Mouse (Mus musculus) megakaryocyte, adult 5-6 weeks (primary cell): Measurements from ENCODE around the gene Psph. TPM values are rescaled to one million over a fixed set of nuclear protein-coding genes. Genes with fewer than 3 reads are reported as not detected.

Experiments used
- ATAC-seq: 2 replicates; pipeline ENCODE4 v1.8.0; 2016; ENCODE audit warnings: mild to moderate bottlenecking, inconsistent platforms; ENCODE audit not compliant: poor library complexity, severe bottlenecking
- total RNA-seq, 2 experiments: library from RNA; stranded (forward) in 1 of 2; stranded (reverse) in 1 of 2; fragments of 153-499, 151-499 nt in 1 of 2; fragments of 221-1000, 200-1000 nt in 1 of 2; gene quantifications; 2 replicates each; pipeline versions ENCODE4 v1.2.3 to v1.2.4; 2015 to 2017

Gene Psph
- total RNA-seq, 2 experiments from 2014 or later = 8.8 to 9.8 TPM

GRCm38 (mm10) chr5:129740976-129741375, 46.3 kb downstream of the Psph start:
- ATAC-seq = peak; percentile 62; the same call in 1 of the 2 replicates

GRCm38 (mm10) chr5:129731021-129731420, 56.2 kb downstream of the Psph start:
- ATAC-seq = no peak

GRCm38 (mm10) chr5:129730344-129730743, 56.9 kb downstream of the Psph start:
- peak; percentile 28 for ATAC-seq

GRCm38 (mm10) chr5:129729286-129729685, 58.0 kb downstream of the Psph start:
- no peak for ATAC-seq

- no peak for ATAC-seq
Measured at GRCm38 (mm10) chr5:129726784-129727183, 60.5 kb downstream of the Psph start.

- no peak for ATAC-seq
Measured at GRCm38 (mm10) chr5:129725774-129726392, 61.4 kb downstream of the Psph start.

GRCm38 (mm10) chr5:129724834-129725773, 62.1 kb downstream of the Psph start, which contains the start of gene Nipsnap2:
Nipsnap2 (plus strand) TSS chr5:129725063.
- peak; percentile 94 for ATAC-seq

GRCm38 (mm10) chr5:129724268-129724667, 63.0 kb downstream of the Psph start:
- ATAC-seq = no peak; the same call in 1 of the 2 replicates

- no peak for ATAC-seq
Measured at GRCm38 (mm10) chr5:129720176-129720575, 67.1 kb downstream of the Psph start.

GRCm38 (mm10) chr5:129717016-129717415, 70.2 kb downstream of the Psph start:
- ATAC-seq = no peak

Other genes with a start within 250 kb of the Psph start
- gene Mmp17, start 203.3 kb downstream of the Psph start, total RNA-seq (2015) = 0.18 and 0.49 TPM in 2 replicates
- gene Mmp17, start 203.3 kb downstream of the Psph start, total RNA-seq (2017) = 0.04 TPM in 2 replicates
- 1.7 and 2.0 TPM in 2 replicates for gene Zfp11, start 117.3 kb downstream of the Psph start, total RNA-seq (2015)
- gene Zfp11, start 117.3 kb downstream of the Psph start, total RNA-seq (2017) = 1.5 and 1.6 TPM in 2 replicates
- not detected in 2 replicates for gene Sept14, start 78.9 kb downstream of the Psph start, total RNA-seq (2015)
- not detected in 2 replicates for gene Sept14, start 78.9 kb downstream of the Psph start, total RNA-seq (2017)
- 106 and 130 TPM in 2 replicates for gene Mrps17, start 72.0 kb downstream of the Psph start, total RNA-seq (2015)
- 52.3 and 78.1 TPM in 2 replicates for gene Mrps17, start 72.0 kb downstream of the Psph start, total RNA-seq (2017)
- gene Nipsnap2, start 62.4 kb downstream of the Psph start, total RNA-seq (2015) = 26.3 and 29.6 TPM in 2 replicates
- gene Nipsnap2, start 62.4 kb downstream of the Psph start, total RNA-seq (2017) = 26.5 and 29.3 TPM in 2 replicates
- 3.7 TPM in 2 replicates for gene Sumf2, start 59.5 kb upstream of the Psph start, total RNA-seq (2015)
- 13.5 and 18.7 TPM in 2 replicates for gene Sumf2, start 59.5 kb upstream of the Psph start, total RNA-seq (2017)
- 261 and 270 TPM in 2 replicates for gene Chchd2, start 100.0 kb upstream of the Psph start, total RNA-seq (2015)
- 123 and 132 TPM in 2 replicates for gene Chchd2, start 100.0 kb upstream of the Psph start, total RNA-seq (2017)
- 0.07 TPM in 1 of 2 replicates, not detected in the other for gene Zbed5, start 108.3 kb upstream of the Psph start, total RNA-seq (2015)
- not detected in 2 replicates for gene Zbed5, start 108.3 kb upstream of the Psph start, total RNA-seq (2017)
- gene Phkg1, start 111.1 kb upstream of the Psph start, total RNA-seq (2015) = not detected in 2 replicates
- gene Phkg1, start 111.1 kb upstream of the Psph start, total RNA-seq (2017) = 0.41 TPM in 1 of 2 replicates, not detected in the other
- gene Nupr1l, start 121.1 kb upstream of the Psph start, total RNA-seq (2015) = 0.71 and 2.9 TPM in 2 replicates
- 0.66 and 2.1 TPM in 2 replicates for gene Nupr1l, start 121.1 kb upstream of the Psph start, total RNA-seq (2017)
- 34.7 and 39.4 TPM in 2 replicates for gene Vkorc1l1, start 154.5 kb upstream of the Psph start, total RNA-seq (2015)
- gene Vkorc1l1, start 154.5 kb upstream of the Psph start, total RNA-seq (2017) = 17.9 and 18.6 TPM in 2 replicates
- 101 and 111 TPM in 2 replicates for gene Gusb, start 215.6 kb upstream of the Psph start, total RNA-seq (2015)
- 63.9 and 70.8 TPM in 2 replicates for gene Gusb, start 215.6 kb upstream of the Psph start, total RNA-seq (2017)
- gene Asl, start 241.8 kb upstream of the Psph start, total RNA-seq (2015) = 20.2 and 29.5 TPM in 2 replicates
- gene Asl, start 241.8 kb upstream of the Psph start, total RNA-seq (2017) = 21.3 and 25.7 TPM in 2 replicates
- gene Crcp, start 241.8 kb upstream of the Psph start, total RNA-seq (2015) = 49.4 and 54.0 TPM in 2 replicates
- gene Crcp, start 241.8 kb upstream of the Psph start, total RNA-seq (2017) = 48.3 and 53.8 TPM in 2 replicates